Mouse (Mus musculus) WW6 (cell line): ENCODE measurements around the gene Atg4d.
"Not testable (repeated sequence)": the region's sequence is repeated elsewhere in the genome, so short reads cannot be mapped to it uniquely, and the experiment has no call there.

ENCODE experiments used
- DNase-seq: peaks from one replicate; pipeline ENCODE4 v3.0.0-alpha.2; 2013; ENCODE audit warnings: low read depth, low spot score

Gene Atg4d

GRCm38 (mm10) chr9:21239465-21239848 is 25.6 kb upstream of the Atg4d start:
- no peak for DNase-seq

GRCm38 (mm10) chr9:21241343-21241742 is 23.8 kb upstream of the Atg4d start:
- DNase-seq: no peak

- no peak for DNase-seq
Observed at GRCm38 (mm10) chr9:21243826-21244427, 21.2 kb upstream of the Atg4d start.

- no peak for DNase-seq
Observed at GRCm38 (mm10) chr9:21244428-21245112, 20.5 kb upstream of the Atg4d start.

GRCm38 (mm10) chr9:21245113-21245487 is 20.0 kb upstream of the Atg4d start:
- DNase-seq: no peak

- no peak for DNase-seq
Observed at GRCm38 (mm10) chr9:21246342-21246741, 18.8 kb upstream of the Atg4d start.

GRCm38 (mm10) chr9:21248326-21248725 is 16.8 kb upstream of the Atg4d start, which contains the start of gene S1pr5:
S1pr5 (minus strand) TSS chr9:21248443.
- DNase-seq: no peak

GRCm38 (mm10) chr9:21249629-21250508 is 15.2 kb upstream of the Atg4d start:
- no peak for DNase-seq

- DNase-seq: no peak
Observed at GRCm38 (mm10) chr9:21250509-21250908, 14.6 kb upstream of the Atg4d start.

GRCm38 (mm10) chr9:21251116-21251735 is 13.9 kb upstream of the Atg4d start:
- DNase-seq: no peak

GRCm38 (mm10) chr9:21254690-21255089 is 10.4 kb upstream of the Atg4d start:
- no peak for DNase-seq

GRCm38 (mm10) chr9:21256349-21256748 is 8.7 kb upstream of the Atg4d start:
- not testable (repeated sequence) for DNase-seq

GRCm38 (mm10) chr9:21260491-21261040 is 4.5 kb upstream of the Atg4d start:
- DNase-seq: no peak

- DNase-seq: no peak
Observed at GRCm38 (mm10) chr9:21261831-21262230, 3.3 kb upstream of the Atg4d start.

GRCm38 (mm10) chr9:21264272-21264999 is 657 bp upstream of the Atg4d start:
- no peak for DNase-seq

- DNase-seq: no peak
Observed at GRCm38 (mm10) chr9:21265611-21266010, 518 bp downstream of the Atg4d start.

- no peak for DNase-seq
Observed at GRCm38 (mm10) chr9:21266889-21267288, 1.8 kb downstream of the Atg4d start.

- DNase-seq: no peak
Observed at GRCm38 (mm10) chr9:21268305-21268704, 3.2 kb downstream of the Atg4d start.

GRCm38 (mm10) chr9:21269590-21269989 is 4.5 kb downstream of the Atg4d start:
- not testable (repeated sequence) for DNase-seq

GRCm38 (mm10) chr9:21272391-21272790 is 7.3 kb downstream of the Atg4d start:
- no peak for DNase-seq

- DNase-seq: no peak
Observed at GRCm38 (mm10) chr9:21273094-21273493, 8.0 kb downstream of the Atg4d start.
